Mouse (Mus musculus) lung, postnatal 0 days (tissue): ENCODE data around the gene Abr.

ENCODE experiments used
- CTCF ChIP-seq: IDR thresholded peaks from 2 replicates; pipeline ENCODE4 v1.5.1; 2016; ENCODE audit warnings: antibody characterized with exemption, mild to moderate bottlenecking
- EP300 ChIP-seq: IDR thresholded peaks from 2 replicates; pipeline ENCODE4 v1.6.1; 2016; ENCODE audit warnings: antibody characterized with exemption, mild to moderate bottlenecking, control low read depth

DNA sequence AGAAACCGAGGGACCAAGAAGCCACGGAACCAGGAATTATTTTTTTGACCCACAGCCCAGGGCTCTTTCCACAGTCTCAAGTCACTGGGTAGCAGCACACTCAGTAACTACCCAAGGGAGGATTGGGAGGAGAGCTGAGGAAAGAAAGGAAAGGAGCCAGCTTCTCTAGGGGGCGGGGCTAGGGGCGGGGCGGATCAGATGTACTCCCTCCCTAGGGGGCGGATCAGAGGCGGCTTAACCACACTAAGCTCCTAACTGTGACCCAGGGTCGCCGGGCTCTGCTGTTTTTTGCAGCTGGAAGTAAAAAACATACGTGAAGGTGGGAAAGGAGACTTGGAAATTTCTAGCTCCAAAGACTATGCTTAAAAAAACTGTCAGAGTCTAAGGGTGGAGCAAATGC is 175.9 kb downstream of the Abr start:
- TF ChIP-seq CTCF (no peak), EP300 (no peak)
